Mouse (Mus musculus) neural tube, embryonic 10.5 days (tissue): ENCODE data around the gene Mitf.

Experiments
- DNase-seq: peaks from one replicate; pipeline ENCODE4 v3.0.0-alpha.2; 2017; ENCODE audit warnings: low spot score; ENCODE audit errors: extremely low spot score

Mitf gene

GRCm38 (mm10) chr6:97880363-97880762 is 73.5 kb downstream of the Mitf start:
- no peak for DNase-seq

DNA sequence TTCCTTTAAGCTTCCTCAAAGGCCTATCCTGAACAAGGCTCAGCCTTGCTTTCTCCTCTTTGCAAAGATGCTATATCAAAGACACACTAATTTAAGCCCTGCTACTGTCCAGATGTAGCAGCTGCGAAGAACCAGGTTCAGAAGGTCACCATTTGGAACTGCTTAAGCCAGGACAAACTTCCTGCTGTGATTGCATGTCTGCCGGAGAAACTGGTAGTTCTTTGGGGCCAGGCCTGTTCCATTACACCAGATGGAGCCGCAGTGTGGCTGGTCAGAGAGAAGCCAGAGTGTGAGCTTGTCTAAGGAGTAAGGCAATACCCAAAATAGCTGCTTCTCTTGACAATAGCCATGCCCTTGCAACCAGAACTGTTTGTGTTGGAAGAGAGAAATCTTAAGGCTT is 75.1 kb downstream of the Mitf start:
- DNase-seq, result peak; percentile 66

DNA sequence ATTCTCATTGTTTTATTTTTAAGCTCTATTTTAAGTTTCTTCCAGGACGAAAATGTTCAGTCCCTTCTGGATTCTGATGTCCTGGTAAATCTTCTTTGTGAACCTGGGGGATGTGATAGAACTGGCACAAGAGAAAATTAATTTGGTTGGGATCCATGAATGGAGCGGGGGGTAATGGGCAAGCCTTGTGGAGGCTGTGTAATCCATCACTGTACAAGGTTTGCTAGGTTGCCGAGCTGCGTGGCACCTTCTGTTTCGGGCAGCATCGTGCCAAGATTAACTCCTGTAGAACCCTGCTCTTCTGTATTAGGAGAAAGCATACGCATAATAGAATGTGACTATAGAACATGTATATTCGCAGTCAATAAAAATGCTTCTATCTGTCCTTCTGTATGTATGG is 76.1 kb downstream of the Mitf start:
- no peak for DNase-seq

DNA sequence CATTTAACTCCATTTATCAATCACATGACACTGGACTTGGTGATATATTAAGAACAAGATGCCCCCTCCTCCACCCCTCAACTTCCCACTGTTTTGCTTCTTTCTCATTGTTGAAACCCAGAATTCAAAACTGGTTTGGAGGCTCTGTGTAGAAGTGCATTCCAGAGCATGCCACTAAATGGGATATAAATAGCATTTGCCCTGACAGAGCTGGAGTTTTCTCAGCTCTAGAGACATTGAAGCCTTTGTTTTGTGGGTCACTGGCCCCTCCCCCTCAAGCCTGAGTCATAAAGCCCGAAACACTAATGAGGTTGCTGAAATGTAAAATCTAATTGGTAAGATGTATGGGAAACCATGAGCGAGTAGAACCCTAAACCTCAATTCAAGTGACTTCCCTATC is 76.6 kb downstream of the Mitf start:
- no peak for DNase-seq

- DNase-seq, result no peak
Measured at GRCm38 (mm10) chr6:97884971-97885370, 78.1 kb downstream of the Mitf start.

GRCm38 (mm10) chr6:97885606-97886005 is 78.8 kb downstream of the Mitf start:
- DNase-seq, result no peak

GRCm38 (mm10) chr6:97887893-97888292 is 81.0 kb downstream of the Mitf start:
- DNase-seq, result no peak

DNA sequence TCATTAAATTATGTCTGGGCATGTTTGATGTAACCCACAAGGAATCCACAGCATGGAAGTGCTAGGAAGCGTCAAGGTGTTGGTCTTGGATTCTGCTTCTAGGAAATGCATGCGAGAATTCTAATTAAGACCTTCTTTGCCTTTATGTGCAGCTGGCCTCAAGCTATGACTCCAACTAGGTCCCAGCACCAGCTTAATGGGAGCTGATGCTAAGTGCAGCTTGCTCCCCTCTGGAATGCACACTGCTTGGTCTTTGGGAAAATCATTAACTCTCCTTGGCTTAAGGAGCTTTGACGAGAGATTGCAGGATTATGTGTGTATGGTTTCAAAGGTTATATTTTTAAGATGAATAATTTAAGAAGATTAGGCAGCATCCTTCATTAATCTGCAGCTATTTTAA is 81.7 kb downstream of the Mitf start:
- DNase-seq, result no peak

DNA sequence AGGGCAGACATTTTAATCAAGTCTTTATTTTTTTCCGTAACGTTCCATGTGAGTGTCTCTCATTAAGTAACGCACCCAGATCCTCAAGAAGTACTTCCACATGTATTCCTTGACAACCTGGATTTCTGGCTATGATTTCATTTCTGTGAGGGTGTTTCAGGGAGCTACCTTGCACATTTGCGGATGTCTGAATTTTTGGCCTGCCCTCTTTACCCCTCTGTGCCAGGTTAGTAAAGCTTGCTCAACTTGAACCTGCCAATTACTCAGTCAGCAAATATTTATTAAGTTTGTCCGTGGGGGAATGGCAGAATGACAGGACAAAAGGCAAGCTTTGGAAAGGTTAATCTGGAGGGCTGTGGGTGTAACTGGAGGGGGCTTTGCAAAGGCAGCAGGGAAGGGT is 86.7 kb downstream of the Mitf start:
- DNase-seq, result no peak

DNA sequence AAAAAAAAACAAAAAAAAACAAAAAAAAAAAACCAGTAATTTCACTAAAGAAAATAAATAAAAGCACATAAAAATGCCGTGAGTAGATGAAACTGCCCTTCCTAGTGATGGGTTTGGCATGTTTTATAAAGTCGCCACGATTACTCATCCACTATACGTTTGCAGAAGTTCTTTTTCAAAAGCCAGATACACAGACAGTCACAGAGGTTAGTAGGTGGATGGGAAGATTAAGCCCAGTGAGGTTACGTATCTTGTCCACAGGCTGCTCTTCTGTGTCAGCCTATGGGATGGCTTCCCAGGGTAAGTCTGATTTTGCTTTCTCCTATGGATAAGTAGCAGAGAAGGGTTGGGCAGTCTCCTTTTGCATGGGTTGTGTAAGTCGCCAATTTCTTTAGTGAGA is 90.3 kb downstream of the Mitf start:
- no peak for DNase-seq

DNA sequence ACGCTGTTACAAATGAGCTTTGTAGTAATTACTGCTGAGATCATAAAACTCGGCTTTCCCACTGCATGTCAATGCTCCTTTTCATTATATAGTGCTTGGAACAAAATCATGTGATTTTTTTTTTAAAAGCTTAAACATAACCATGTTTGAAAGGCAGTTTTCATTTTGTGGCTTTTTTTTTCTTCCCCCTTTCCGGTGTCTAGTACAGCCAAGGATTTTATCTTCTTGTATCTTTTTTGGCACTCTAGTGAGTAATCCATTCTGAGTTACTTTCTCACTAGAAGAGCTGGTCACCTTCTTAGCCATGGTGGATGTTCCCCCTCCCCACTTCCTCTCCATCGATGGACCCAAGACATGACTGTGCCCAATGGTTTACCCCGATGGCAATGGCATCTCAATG is 91.2 kb downstream of the Mitf start:
- DNase-seq, result no peak

DNA sequence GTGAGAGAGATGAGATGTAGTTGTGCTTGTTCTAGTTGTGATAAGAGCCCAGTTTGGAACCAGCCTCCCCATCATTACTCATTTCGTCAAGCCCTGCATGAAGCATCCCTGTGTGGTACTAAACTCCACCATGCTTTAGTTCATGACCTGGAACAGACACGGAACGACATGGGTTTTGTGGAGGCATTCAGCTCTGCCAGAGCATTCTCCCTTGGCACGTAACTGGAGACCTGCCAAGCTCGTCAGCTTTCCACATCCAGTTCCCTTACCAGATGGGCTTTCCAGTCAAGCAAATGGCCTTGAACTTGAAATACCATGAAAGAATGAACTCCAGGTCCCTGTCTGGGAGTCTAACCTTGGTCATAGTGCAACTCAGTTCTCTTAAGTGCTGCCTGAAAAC is 94.7 kb downstream of the Mitf start:
- no peak for DNase-seq

DNA sequence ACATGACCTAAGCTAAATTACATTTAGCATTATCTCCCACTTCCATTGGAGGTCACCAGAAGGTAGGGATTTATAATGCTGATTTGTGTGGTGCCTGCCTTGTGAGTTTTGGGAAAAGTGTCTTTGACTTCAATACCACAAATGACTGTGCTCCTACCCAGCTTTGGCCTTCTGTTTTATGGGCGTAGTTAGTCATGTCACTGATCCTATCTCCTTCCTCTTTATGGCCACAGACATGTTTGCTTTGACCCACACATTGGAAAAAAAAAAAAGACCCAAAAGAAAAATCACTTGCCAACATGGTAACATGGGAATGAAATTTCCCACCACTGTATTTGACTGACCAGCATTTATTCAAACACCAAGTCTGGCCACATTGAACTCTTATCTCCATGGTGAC is 95.4 kb downstream of the Mitf start:
- DNase-seq, result no peak

DNA sequence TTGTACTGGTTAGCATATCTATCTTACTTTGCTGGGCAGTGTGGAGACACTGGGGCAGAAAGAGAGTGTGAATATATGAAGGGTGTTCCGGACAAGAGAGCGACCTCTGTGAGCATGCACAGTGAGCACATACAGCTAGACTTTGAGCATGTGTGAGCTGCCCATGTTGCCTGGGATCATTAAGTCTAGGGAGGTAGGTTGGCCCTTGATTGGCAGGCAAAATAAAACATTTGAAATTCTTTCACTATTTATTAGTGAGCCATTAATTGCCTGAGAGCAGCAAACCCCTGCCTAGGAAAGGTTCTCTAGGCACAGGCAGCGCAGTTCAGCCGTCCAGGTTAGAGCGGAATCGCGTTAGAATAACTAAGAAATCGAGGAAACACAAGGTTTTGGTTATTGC is 107.9 kb downstream of the Mitf start:
- DNase-seq, result no peak

DNA sequence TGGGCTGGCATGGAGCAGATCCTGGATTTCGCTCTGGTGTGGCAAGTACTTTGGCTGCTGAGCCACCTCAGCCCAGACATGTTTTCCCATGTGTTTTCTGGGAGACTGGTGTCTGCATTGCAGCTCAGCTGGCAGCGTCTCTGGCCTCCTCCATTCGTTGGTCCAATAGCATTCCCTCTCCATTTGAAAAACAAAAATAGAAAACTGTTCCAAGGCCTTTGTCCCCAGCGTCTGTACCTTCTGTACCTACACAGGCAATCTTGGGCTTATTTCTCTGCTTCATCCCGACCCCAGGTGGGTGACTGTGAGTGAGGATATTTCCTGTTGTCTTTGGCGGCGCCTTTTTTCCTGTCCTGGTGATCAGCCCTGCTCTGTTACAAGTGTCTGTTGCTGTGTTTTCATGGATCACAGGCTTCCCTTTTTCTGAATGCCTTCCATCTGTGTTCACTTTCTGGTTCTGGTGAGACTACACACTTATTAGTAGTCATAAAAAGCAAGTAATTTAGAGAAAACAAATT is 109.6 kb downstream of the Mitf start:
- DNase-seq, result no peak

DNA sequence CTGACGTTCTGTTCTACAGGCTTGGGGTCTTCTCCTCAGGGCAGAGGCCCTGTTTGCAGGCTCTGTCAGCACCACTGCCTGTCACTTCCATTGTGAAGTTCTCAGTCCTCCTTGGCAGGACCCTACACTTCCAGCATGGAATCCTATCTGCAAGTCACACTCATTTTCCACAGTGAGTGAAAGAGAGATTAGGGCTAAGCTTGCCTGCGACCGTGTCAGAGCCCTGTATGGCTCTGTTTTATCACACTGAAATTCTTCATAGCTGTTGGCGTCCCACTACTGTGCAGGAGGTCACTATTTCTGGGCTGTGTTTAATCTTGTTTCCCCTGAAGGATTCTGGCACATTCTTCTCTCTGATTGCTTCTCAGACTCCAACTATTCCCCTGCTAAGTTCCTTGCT is 111.2 kb downstream of the Mitf start:
- DNase-seq, result no peak

DNA sequence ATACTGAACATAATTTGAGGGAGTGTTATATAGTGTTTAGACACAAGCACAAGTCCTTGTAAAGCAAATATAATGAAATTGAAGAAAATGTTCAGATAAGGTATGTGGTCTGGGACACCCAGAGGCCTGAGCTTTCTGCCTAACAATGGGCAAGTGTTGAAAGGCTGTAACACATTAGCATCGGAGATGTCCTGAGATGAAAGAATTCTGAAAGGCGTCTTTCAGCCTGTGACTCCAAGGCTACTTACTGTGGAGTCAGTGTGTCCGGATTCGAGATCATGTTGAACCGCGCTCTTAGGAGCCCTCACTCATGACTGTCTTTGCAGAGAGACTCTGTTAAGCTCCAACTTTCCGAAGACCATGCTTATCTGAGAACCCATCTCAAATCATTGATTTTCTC is 111.6 kb downstream of the Mitf start:
- DNase-seq, result no peak

DNA sequence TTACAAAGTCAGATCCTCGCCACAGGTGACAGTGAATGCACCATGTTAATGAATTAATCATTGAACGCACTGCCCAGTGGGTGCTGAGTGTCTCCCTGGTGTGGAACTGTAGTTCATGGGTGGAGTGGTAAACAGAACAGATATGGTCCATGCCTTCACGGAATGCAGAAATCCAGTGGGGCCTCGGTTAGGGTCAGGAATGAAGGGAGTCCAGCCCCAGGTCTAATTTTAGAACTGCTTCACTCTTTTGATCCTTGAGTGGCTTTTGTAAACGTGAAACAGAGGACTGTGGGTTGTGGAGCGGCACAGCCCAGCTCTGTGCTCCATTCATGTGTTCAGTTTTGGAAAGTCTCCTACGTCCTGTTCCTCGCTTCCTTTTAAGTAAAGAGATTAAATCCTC is 112.4 kb downstream of the Mitf start:
- no peak for DNase-seq

DNA sequence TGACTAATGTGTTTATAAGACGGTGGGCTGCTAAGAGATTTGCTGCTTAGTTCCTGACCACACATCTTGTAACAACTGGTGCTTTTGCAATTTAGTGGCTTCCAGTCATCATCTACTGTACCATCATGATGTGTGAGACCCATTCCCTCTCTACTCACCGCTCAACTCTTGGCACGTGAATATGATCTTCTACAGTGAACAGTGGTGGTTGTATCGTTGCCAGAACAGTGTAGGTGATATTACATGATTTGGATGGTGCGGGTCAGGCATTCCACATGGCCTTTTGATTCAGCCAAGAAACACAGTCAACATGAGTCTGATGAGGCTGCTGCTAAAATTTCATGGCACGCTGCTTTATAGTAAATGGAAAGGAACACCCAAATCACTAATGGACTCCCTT is 114.7 kb downstream of the Mitf start:
- DNase-seq, result no peak

GRCm38 (mm10) chr6:97924221-97924620 is 117.4 kb downstream of the Mitf start:
- DNase-seq, result no peak

DNA sequence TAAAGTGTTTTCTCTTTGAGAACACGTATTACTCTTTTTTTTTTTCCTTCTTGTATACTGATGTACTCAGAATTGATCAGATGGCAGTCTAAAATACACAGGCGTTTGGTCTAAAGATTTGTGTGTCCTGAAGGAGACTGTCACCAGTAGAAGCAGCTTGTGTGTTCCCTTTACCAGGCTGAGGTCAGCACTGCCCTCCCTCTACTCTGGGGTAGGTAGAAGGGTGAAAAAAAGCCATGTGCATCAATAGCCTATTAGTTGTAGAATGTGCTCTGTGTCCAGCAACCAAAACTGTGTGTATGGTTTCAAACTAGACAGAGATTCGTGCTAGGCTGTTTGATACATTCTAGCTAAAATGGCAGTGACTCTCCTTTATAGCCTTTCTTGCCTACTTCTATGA is 122.2 kb downstream of the Mitf start:
- no peak for DNase-seq

DNA sequence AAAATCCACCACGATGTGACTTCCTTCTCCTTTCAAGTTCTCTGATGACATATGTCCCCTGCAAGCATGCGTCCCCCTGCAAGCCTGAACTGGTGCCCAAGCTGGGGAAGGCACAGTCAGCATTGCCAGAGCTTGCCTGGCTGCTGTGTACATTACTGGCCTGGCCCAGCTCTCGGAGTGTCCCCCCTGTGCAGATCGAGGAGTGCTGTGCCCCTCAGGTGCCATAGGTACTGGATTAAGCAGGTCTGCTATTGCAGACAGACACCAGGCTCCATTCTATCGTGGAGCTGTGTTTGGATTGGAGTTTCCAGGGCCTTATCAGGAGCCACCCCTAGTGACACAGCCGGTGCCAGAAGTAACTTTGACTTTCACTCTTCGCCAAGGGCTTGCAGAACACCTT is 122.6 kb downstream of the Mitf start:
- no peak for DNase-seq

- no peak for DNase-seq
Measured at GRCm38 (mm10) chr6:97937139-97937538, 130.3 kb downstream of the Mitf start.

- no peak for DNase-seq
Measured at GRCm38 (mm10) chr6:97937897-97938614, 131.2 kb downstream of the Mitf start.
